Mouse (Mus musculus) midbrain, embryonic 16.5 days (tissue): ENCODE measurements around the gene Mfsd10. TPM values are rescaled to one million over a fixed set of nuclear protein-coding genes. Genes with fewer than 3 reads are reported as not detected.
A peak's percentile ranks its signal among the peaks of the same experiment; 100 is the strongest.

ENCODE experiments used
- ATAC-seq: fragments of 200-750 bp; cut with Nextera tagmentation; 2 replicates; pipeline ENCODE4 v1.8.0; 2017; ENCODE audit warnings: moderate TSS enrichment
- H3K27ac ChIP-seq: fragments of 300-500 bp; sonication (generic); 2 replicates; pipeline ENCODE4 v1.5.1; 2014; ENCODE audit warnings: mild to moderate bottlenecking, low read length, mixed read lengths
- H3K27me3 ChIP-seq: fragments of 300-500 bp; sonication (generic); 2 replicates; pipeline ENCODE4 v1.6.1; 2014; ENCODE audit warnings: low read depth, low read length, mixed read lengths; ENCODE audit not compliant: control insufficient read depth, insufficient read depth
- H3K36me3 ChIP-seq: fragments of 300-500 bp; sonication (generic); 2 replicates; pipeline ENCODE4 v1.6.1; 2014; ENCODE audit warnings: mild to moderate bottlenecking, low read length, moderate library complexity, mixed read lengths; ENCODE audit not compliant: control insufficient read depth, insufficient read depth
- H3K4me1 ChIP-seq: fragments of 300-500 bp; sonication (generic); 2 replicates; pipeline ENCODE4 v1.6.1; 2014; ENCODE audit warnings: mild to moderate bottlenecking, low read length, mixed read lengths; ENCODE audit not compliant: control insufficient read depth, insufficient read depth
- H3K4me2 ChIP-seq: fragments of 300-500 bp; sonication (generic); 2 replicates; pipeline ENCODE4 v1.6.1; 2014; ENCODE audit warnings: mild to moderate bottlenecking, low read length, mixed read lengths
- H3K4me3 ChIP-seq: fragments of 300-500 bp; sonication (generic); 2 replicates; pipeline ENCODE4 v1.5.1; 2014; ENCODE audit warnings: low read depth, mild to moderate bottlenecking, low read length, moderate library complexity, mixed read lengths
- H3K9ac ChIP-seq: fragments of 300-500 bp; sonication (generic); 2 replicates; pipeline ENCODE4 v1.6.1; 2014; ENCODE audit warnings: low read depth, low read length, mixed read lengths
- H3K9me3 ChIP-seq: fragments of 300-500 bp; sonication (generic); replicated peaks from 2 replicates; pipeline ENCODE4 v1.6.1; 2014; ENCODE audit warnings: mild to moderate bottlenecking, low read length, mixed read lengths; ENCODE audit not compliant: control insufficient read depth, poor library complexity, severe bottlenecking
- WGBS: fragments of 180-500 bp; shearing (Covaris S2); extraction: QIAGEN DNeasy Blood & Tissue Kit; methylation state at CpG from one replicate; pipeline ENCODE4 v1.1.7; 2014; 5-methylcytosine and 5-hydroxymethylcytosine counted together
- polyA plus RNA-seq: library from polyadenylated mRNA; unstranded; fragments of >200 nt; fragmentation: Nextera tagmentation; extraction: Ambion mirVana; gene quantifications from 2 replicates; pipeline ENCODE4 v1.2.1, GENCODE M21; 2015

Gene Mfsd10
- polyA plus RNA-seq, 1 experiment from 2014 or later = 110 TPM

DNA sequence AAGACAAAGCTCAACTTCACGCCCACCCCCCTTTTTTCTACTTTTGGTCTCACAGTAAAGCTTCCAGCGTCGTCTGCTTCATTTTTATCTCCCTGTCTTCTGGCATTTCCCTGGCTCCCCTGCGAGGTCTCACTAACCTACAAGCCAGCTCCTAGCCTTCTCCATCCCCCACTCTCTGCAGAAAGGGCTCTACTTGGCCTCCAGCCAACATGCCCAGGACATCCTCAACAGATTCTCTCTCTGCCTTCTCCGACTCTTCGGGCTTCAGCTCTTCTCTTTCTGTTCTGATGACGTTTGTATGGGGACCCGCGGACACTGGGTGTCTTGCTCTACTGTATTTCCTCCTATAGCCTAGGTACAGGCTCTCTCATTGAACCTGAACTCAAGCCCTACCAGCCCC, 17.9 kb upstream of the Mfsd10 start:
- Histone ChIP-seq H3K9ac (no peak overlapping the region), H3K4me2 (no peak overlapping the region), H3K9me3 (no peaks in the 10 kb centered on the region), H3K27ac (no peak overlapping the region), H3K4me1 (peaks cover 8% of the 10 kb centered on the region), H3K27me3 (no peaks in the 10 kb centered on the region), H3K4me3 (no peak overlapping the region), H3K36me3 (peaks cover 54% of the 10 kb centered on the region)
- no peak for ATAC-seq
- WGBS = 91% methylated on average over 9 of the region's 9 CpGs

DNA sequence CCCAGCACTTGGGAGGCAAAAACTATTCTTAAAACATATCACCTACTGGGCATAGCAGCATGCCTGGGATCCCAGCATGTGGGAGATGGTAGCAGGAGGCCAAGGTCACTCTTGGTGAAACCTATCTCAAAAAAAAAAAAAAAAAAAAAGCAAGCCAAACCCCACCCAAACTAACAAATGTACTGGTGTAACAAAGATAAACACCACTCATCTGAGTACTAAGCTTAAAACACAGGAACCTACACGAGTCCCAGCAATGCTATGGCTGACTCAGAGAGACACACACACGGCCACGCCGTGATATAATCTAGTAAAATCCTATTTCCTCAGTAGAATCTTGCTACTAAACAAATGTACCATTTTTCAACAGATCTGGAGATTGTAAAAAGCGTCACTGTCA, 15.9 kb upstream of the Mfsd10 start:
- Histone ChIP-seq H3K9ac (no peak overlapping the region), H3K4me2 (no peak overlapping the region), H3K27me3 (no peaks in the 10 kb centered on the region), H3K36me3 (peaks cover 73% of the 10 kb centered on the region), H3K9me3 (no peaks in the 10 kb centered on the region), H3K4me1 (no peaks in the 10 kb centered on the region), H3K27ac (no peak overlapping the region), H3K4me3 (no peak overlapping the region)
- 97% methylated on average over 5 of the region's 5 CpGs for WGBS
- no peak for ATAC-seq

- no peaks in the 10 kb centered on the region for H3K4me1 ChIP-seq
- H3K4me2 ChIP-seq = no peak overlapping the region
- H3K4me3 ChIP-seq = no peak overlapping the region
- WGBS = 55% methylated on average over 4 of the region's 4 CpGs
- no peaks in the 10 kb centered on the region for H3K9me3 ChIP-seq
- no peak for ATAC-seq
- H3K9ac ChIP-seq = no peak overlapping the region
- H3K27ac ChIP-seq = no peak overlapping the region
- H3K27me3 ChIP-seq = no peaks in the 10 kb centered on the region
- H3K36me3 ChIP-seq = peaks cover 69% of the 10 kb centered on the region
These were observed 10.6 kb upstream of the Mfsd10 start for GRCm38 (mm10) chr5:34647581-34647980.

DNA sequence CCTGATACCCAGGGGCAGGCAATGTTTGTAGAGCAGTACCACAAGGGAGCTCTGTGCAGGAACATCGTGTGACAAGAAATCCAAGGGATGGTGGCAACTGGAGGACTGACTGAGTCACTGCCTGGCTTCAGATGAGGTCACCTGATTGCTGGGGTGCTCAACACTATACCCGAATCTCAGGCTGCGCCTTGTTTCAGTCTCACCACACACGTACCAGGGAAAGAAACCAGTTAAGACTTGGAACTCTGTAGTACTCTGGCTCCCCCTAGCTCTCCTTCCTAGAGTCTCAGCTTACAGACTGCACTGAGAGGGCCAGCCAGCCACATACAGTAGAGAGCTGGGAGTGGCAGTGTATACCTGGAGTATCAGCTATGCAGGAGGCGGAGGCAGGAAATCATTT, 5.9 kb upstream of the Mfsd10 start:
- no peak overlapping the region for H3K4me2 ChIP-seq
- no peaks in the 10 kb centered on the region for H3K4me1 ChIP-seq
- no peak overlapping the region for H3K9ac ChIP-seq
- no peak overlapping the region for H3K4me3 ChIP-seq
- H3K9me3 ChIP-seq = no peaks in the 10 kb centered on the region
- WGBS = 75% methylated on average over 5 of the region's 5 CpGs
- H3K27ac ChIP-seq = no peak overlapping the region
- ATAC-seq = peak; percentile 58; the same call in 1 of the 2 replicates
- peaks cover 38% of the 10 kb centered on the region for H3K36me3 ChIP-seq
- H3K27me3 ChIP-seq = no peaks in the 10 kb centered on the region

DNA sequence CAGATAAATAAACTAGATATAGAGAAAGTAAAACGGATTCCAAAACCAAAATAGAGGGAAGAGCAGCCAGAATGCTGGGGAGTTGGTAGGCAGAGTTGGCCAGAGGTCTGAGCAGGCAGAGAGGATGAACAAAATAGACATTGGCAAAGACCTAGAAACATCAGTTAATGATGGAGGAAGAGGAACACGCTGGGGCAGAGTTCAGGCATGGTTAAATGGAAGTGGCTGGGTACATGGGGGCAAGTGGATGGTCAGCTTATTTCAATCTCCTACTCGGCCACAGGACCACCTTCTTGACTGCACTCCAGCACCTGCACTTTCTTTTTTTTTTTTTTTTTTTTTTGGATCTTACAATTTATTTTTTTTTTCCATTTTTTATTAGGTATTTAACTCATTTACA, 5.0 kb upstream of the Mfsd10 start:
- Histone ChIP-seq H3K27ac (no peak overlapping the region), H3K4me2 (no peak overlapping the region), H3K27me3 (no peaks in the 10 kb centered on the region), H3K36me3 (peaks cover 34% of the 10 kb centered on the region), H3K9me3 (no peaks in the 10 kb centered on the region), H3K4me1 (peaks cover 3% of the 10 kb centered on the region; the same call in 1 of the 2 replicates), H3K4me3 (no peak overlapping the region), H3K9ac (no peak overlapping the region)
- no peak for ATAC-seq
- WGBS = 96% methylated on average over 3 of the region's 3 CpGs

DNA sequence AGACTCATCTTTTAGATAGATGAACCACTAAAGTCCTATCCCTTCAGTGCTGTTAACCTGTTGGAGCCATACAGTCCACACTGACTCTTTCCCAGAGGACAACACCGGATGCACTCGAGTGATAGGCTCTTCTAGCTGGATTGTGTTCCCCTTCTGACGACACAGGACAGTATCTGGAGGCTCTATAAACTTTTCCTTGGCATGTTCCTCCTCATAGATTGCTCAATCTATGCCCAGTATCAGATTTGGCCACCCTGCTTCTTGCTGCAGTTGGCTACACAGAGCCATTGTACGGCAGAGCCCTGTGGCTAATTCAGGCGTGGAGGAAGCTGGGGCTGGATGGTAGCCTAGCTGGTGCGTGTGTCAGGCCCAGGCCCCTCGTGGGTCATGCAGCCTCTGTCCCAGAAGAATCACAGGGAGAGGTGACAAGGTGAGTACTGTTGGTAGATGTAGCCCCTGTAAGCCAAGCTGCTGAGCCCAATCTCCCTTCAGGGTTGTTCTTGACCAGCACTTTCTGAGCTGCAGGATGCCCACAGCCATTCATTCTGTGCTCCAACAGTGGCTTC, 662 bp upstream of the Mfsd10 start:
- Histone ChIP-seq H3K4me3 (no peak overlapping the region), H3K4me2 (no peak overlapping the region), H3K9ac (no peak overlapping the region), H3K36me3 (peaks cover 19% of the 10 kb centered on the region), H3K9me3 (no peaks in the 10 kb centered on the region), H3K27me3 (no peaks in the 10 kb centered on the region), H3K27ac (no peak overlapping the region), H3K4me1 (peaks cover 11% of the 10 kb centered on the region)
- no peak for ATAC-seq
- WGBS = 80% methylated on average over 7 of the region's 7 CpGs

DNA sequence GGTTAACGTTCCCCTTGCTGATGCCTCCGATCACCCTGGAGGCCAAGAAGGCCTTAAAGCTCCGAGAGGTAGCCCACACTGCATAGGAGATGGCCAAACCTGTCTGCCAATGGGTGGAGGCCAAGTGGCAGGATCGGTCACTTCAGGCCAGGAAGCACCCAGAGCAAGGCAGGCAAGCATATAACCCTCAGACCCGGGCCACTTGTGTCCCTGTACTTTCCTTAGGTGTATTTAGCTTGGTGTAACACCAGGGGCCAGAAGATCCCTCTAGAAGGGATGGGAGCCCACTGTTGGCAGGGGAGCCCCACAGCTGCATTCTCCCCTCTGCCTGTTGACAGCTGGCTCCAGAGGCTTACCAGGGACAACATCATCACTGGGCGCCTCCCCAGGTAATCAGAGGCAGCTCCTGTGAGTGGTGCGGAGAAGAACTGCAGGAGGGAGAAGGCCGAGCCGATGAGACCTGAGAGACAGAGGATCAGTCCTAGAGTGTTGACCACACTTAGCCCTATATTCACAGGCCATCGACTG, 1.3 kb downstream of the Mfsd10 start:
- peaks cover 11% of the 10 kb centered on the region for H3K4me1 ChIP-seq
- no peaks in the 10 kb centered on the region for H3K9me3 ChIP-seq
- no peaks in the 10 kb centered on the region for H3K27me3 ChIP-seq
- WGBS = 62% methylated on average over 10 of the region's 10 CpGs
- H3K9ac ChIP-seq = peak overlapping the region; percentile 87
- no peak overlapping the region; the same call in 1 of the 2 replicates for H3K27ac ChIP-seq
- H3K4me3 ChIP-seq = peak overlapping the region; percentile 45
- peak overlapping the region; percentile 68 for H3K4me2 ChIP-seq
- no peak for ATAC-seq
- peaks cover 28% of the 10 kb centered on the region for H3K36me3 ChIP-seq

GRCm38 (mm10) chr5:34634746-34635400, 2.1 kb downstream of the Mfsd10 start:
- H3K27me3 ChIP-seq = no peaks in the 10 kb centered on the region
- no peak for ATAC-seq
- H3K27ac ChIP-seq = no peak overlapping the region
- peaks cover 11% of the 10 kb centered on the region for H3K4me1 ChIP-seq
- H3K9ac ChIP-seq = no peak overlapping the region
- H3K4me2 ChIP-seq = no peak overlapping the region
- 89% methylated on average over 13 of the region's 13 CpGs for WGBS
- no peaks in the 10 kb centered on the region for H3K9me3 ChIP-seq
- peaks cover 23% of the 10 kb centered on the region for H3K36me3 ChIP-seq
- H3K4me3 ChIP-seq = no peak overlapping the region

GRCm38 (mm10) chr5:34633641-34634040, 3.4 kb downstream of the Mfsd10 start:
- no peak overlapping the region for H3K4me2 ChIP-seq
- H3K27me3 ChIP-seq = no peaks in the 10 kb centered on the region
- H3K9me3 ChIP-seq = no peaks in the 10 kb centered on the region
- H3K4me3 ChIP-seq = no peak overlapping the region
- no peak overlapping the region for H3K9ac ChIP-seq
- peaks cover 33% of the 10 kb centered on the region for H3K36me3 ChIP-seq
- 70% methylated on average over 4 of the region's 4 CpGs for WGBS
- no peak overlapping the region for H3K27ac ChIP-seq
- H3K4me1 ChIP-seq = peaks cover 11% of the 10 kb centered on the region
- ATAC-seq = no peak
